Mouse (Mus musculus) liver, adult 2 months (tissue): Measurements from ENCODE around the gene Ptgdr2.

Experiments used
- CTCF ChIP-seq: fragments of 200-500 bp; IDR thresholded peaks from 2 replicates; pipeline ENCODE4 v1.5.1; 2011; ENCODE audit warnings: low read depth, low read length, control low read depth
- POLR2A ChIP-seq: fragments of 200-500 bp; IDR thresholded peaks from 2 replicates; pipeline ENCODE4 v1.6.1; 2011; ENCODE audit warnings: low read length, control low read depth; ENCODE audit not compliant: insufficient read depth; ENCODE audit errors: extremely low read depth

GRCm38 (mm10) chr19:10976318-10976717 is 39.4 kb downstream of the Ptgdr2 start:
- TF ChIP-seq CTCF (peak; percentile 34; the same call in 1 of the 2 replicates), POLR2A (no peak)
